Mouse (Mus musculus) ES-E14 (cell line): ENCODE data around the gene Ube2a.

ENCODE experiments used
- HCFC1 ChIP-seq: IDR thresholded peaks from 2 replicates; pipeline ENCODE4 v1.6.1; 2012; ENCODE audit warnings: low read length, inconsistent platforms, borderline replicate concordance; ENCODE audit not compliant: insufficient read depth
- MAFK ChIP-seq: IDR thresholded peaks from 2 replicates; pipeline ENCODE4 v1.6.1; 2014; ENCODE audit warnings: mild to moderate bottlenecking, low read depth, low read length, inconsistent platforms; ENCODE audit not compliant: insufficient read depth
- ZC3H11A ChIP-seq: IDR thresholded peaks from 2 replicates; pipeline ENCODE4 v1.6.1; 2012; ENCODE audit warnings: low read depth, mild to moderate bottlenecking, inconsistent platforms, low read length, borderline replicate concordance

DNA sequence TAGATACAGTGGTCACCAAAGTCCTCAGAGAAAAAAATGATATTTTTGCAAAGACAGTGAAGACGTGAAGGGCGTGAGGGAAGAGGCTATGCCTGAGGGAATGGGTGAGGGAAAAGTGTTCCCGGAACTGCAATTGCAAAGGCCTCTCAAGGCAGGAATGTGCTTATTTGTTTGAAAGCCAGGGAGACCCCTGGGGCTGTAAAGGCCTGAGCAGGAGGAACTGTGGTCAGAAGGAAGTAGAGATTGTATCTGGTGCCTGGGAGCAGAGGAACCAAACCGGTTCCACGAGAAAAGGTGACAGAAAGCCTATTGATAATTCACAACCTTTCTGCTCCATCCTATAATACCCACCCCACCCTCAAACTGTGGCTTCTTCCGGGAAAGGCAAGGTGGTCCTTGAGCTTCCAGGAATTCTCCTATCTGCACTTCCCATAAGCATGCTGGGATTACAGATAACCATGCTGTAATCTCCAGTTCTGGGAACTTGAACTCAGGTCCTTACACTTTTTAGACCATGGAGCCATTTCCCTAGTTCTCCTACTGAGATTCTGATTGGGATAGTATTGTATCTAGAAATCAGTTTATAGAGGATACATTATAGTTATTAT, 36.5 kb upstream of the Ube2a start:
- TF ChIP-seq MAFK: no peak
- no peak for TF ChIP-seq ZC3H11A
- TF ChIP-seq HCFC1: no peak
